Mouse (Mus musculus) T-helper 17 cell (primary cell): ENCODE measurements around the gene A730061H03Rik.

Experiments used
- in situ Hi-C, 2 experiments: fragments of 300-600 bp; cut with MboI, MseI; formaldehyde crosslinking; loops; 1 replicate in 1 of 2; 2 replicates in 1 of 2; pipeline ENCODE4 v1.15.1; 2025; ENCODE audit warnings: high pct_unique_total_duplicates in 2 of 2

Gene A730061H03Rik

GRCm38 (mm10) chr14:55581981-55582681, 21.9 kb upstream of the A730061H03Rik start:
- in situ Hi-C loops: no loop called here

- in situ Hi-C loops: no loop called here
These were observed 20.5 kb upstream of the A730061H03Rik start for GRCm38 (mm10) chr14:55580731-55581130.

- in situ Hi-C loops: no loop called here
These were observed 19.6 kb upstream of the A730061H03Rik start for GRCm38 (mm10) chr14:55579511-55580496.

GRCm38 (mm10) chr14:55578668-55579269, 18.6 kb upstream of the A730061H03Rik start:
- in situ Hi-C loops: no loop called here

- in situ Hi-C loops: no loop called here
These were observed 17.9 kb upstream of the A730061H03Rik start, which contains the start of gene Psme1 for GRCm38 (mm10) chr14:55577871-55578667. Gene Psme1, plus strand, starts transcription at chr14:55578123.

- in situ Hi-C loops: no loop called here
These were observed 16.2 kb upstream of the A730061H03Rik start for GRCm38 (mm10) chr14:55576376-55576775.

GRCm38 (mm10) chr14:55575711-55576110, 15.5 kb upstream of the A730061H03Rik start:
- in situ Hi-C loops: no loop called here

- in situ Hi-C loops: no loop called here
These were observed 15.1 kb upstream of the A730061H03Rik start, which contains the start of gene Fitm1 for GRCm38 (mm10) chr14:55575302-55575701. Gene Fitm1, plus strand, starts transcription at chr14:55575617.

- in situ Hi-C loops: no loop called here
These were observed 11.6 kb upstream of the A730061H03Rik start for GRCm38 (mm10) chr14:55571760-55572159.

GRCm38 (mm10) chr14:55570588-55570987, 10.4 kb upstream of the A730061H03Rik start:
- in situ Hi-C loops: no loop called here

- in situ Hi-C loops: no loop called here
These were observed 7.3 kb upstream of the A730061H03Rik start for GRCm38 (mm10) chr14:55567496-55567895.

- in situ Hi-C loops: no loop called here
These were observed 5.5 kb upstream of the A730061H03Rik start for GRCm38 (mm10) chr14:55565748-55566147.

GRCm38 (mm10) chr14:55563249-55563648, 3.0 kb upstream of the A730061H03Rik start:
- in situ Hi-C loops: no loop called here

- in situ Hi-C loops: no loop called here
These were observed 1.7 kb upstream of the A730061H03Rik start for GRCm38 (mm10) chr14:55561860-55562259.

- in situ Hi-C loops: no loop called here
These were observed 406 bp downstream of the A730061H03Rik start, which contains the start of gene Dcaf11 for GRCm38 (mm10) chr14:55559799-55560201. Gene Dcaf11, plus strand, starts transcription at chr14:55560006.

GRCm38 (mm10) chr14:55558740-55559448, 1.3 kb downstream of the A730061H03Rik start:
- in situ Hi-C loops: no loop called here

- in situ Hi-C loops: no loop called here
These were observed 2.6 kb downstream of the A730061H03Rik start for GRCm38 (mm10) chr14:55557587-55557986.

- in situ Hi-C loops: no loop called here
These were observed 3.2 kb downstream of the A730061H03Rik start for GRCm38 (mm10) chr14:55557003-55557402.

GRCm38 (mm10) chr14:55555788-55556187, 4.4 kb downstream of the A730061H03Rik start:
- in situ Hi-C loops: no loop called here

- in situ Hi-C loops: no loop called here
These were observed 5.6 kb downstream of the A730061H03Rik start for GRCm38 (mm10) chr14:55554635-55555034.
